Mouse (Mus musculus) C2C12 (cell line): Measurements from ENCODE around the gene Rfc4. TPM values are rescaled to one million over a fixed set of nuclear protein-coding genes. Genes with fewer than 3 reads are reported as not detected.

Source experiments
- H3K27me3 ChIP-seq: one replicate; pipeline ENCODE4 v1.6.1; 2011; ENCODE audit not compliant: control insufficient read depth, insufficient read depth, insufficient read length
- H3K36me3 ChIP-seq: one replicate; pipeline ENCODE4 v1.6.1; 2011; ENCODE audit not compliant: control insufficient read depth, insufficient read depth
- H3K4me3 ChIP-seq: one replicate; pipeline ENCODE4 v1.5.1; 2011; ENCODE audit warnings: mild to moderate bottlenecking, control low read depth; ENCODE audit not compliant: poor library complexity, insufficient read depth, severe bottlenecking
- H3K79me2 ChIP-seq: one replicate; pipeline ENCODE4 v1.6.1; 2011; ENCODE audit not compliant: control insufficient read depth, insufficient read depth
- H3K79me3 ChIP-seq: one replicate; pipeline ENCODE4 v1.6.1; 2011; ENCODE audit warnings: low read depth, control low read depth
- H3ac ChIP-seq: one replicate; pipeline ENCODE3; 2011; ENCODE audit warnings: low read depth; ENCODE audit not compliant: control insufficient read depth, insufficient read length
- CEBPB ChIP-seq: IDR thresholded peaks from one replicate; pipeline ENCODE4 v1.6.1; 2011; ENCODE audit warnings: low read depth, mild to moderate bottlenecking, control low read depth, moderate library complexity
- CTCF ChIP-seq: IDR thresholded peaks from one replicate; pipeline ENCODE4 v1.5.1; 2011; ENCODE audit not compliant: control insufficient read depth, insufficient read depth, insufficient read length
- FOSL1 ChIP-seq: IDR thresholded peaks from one replicate; pipeline ENCODE4 v1.8.0; 2011; ENCODE audit warnings: mild to moderate bottlenecking, low read length; ENCODE audit not compliant: poor library complexity, insufficient read depth, severe bottlenecking
- MAX ChIP-seq: IDR thresholded peaks from one replicate; pipeline ENCODE4 v1.6.1; 2011; ENCODE audit warnings: mild to moderate bottlenecking, control low read depth
- MYOD1 ChIP-seq: IDR thresholded peaks from one replicate; pipeline ENCODE4 v1.6.1; 2011; ENCODE audit warnings: low read depth; ENCODE audit not compliant: control insufficient read depth, insufficient read length
- MYOG ChIP-seq: IDR thresholded peaks from one replicate; pipeline ENCODE4 v1.6.1; 2011; ENCODE audit not compliant: control insufficient read depth, insufficient read length; ENCODE audit errors: extremely low read depth
- USF1 ChIP-seq: IDR thresholded peaks from one replicate; pipeline ENCODE4 v1.6.1; 2011; ENCODE audit warnings: low read depth, mild to moderate bottlenecking, control low read depth, moderate library complexity
- polyA plus RNA-seq: library from polyadenylated mRNA; unstranded; fragments of >200 nt; fragmentation: generic; extraction: Trizol; gene quantifications from one replicate; pipeline ENCODE4 v1.2.1, GENCODE M21; 2012; ENCODE audit warnings: missing spikeins

Rfc4 gene
- polyA plus RNA-seq, 1 experiment, result 39.8 TPM

DNA sequence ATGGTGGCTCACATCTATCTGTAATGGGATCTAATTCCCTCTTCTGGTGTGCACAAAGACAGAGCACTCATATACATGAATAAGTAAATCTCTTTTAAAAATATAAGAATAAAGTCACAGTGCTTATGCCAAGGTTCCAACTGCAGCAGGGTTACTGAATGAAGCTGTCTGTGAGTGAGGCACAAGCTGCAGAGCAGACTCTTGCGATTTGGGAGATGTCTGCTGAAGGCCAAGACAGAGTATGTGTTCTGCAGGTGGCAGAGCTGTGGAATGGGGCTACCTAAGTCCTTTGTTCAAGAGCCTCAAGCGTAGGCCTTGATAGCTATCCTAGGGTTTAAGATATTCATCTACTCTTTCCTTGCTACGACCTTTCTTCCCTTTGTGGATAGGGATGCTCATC, 5.1 kb downstream of the Rfc4 start:
- peaks cover 75% of the 10 kb centered on the region for H3K36me3 ChIP-seq
- peaks cover 25% of the 10 kb centered on the region for H3K79me2 ChIP-seq
- H3K4me3 ChIP-seq, result no peak overlapping the region
- no peaks in the 10 kb centered on the region for H3K27me3 ChIP-seq
- H3ac ChIP-seq, result no peak overlapping the region
- TF ChIP-seq FOSL1 (no peak), CEBPB (no peak), CTCF (no peak), MYOD1 (no peak), MAX (no peak), MYOG (no peak), USF1 (no peak)
- peaks cover 23% of the 10 kb centered on the region for H3K79me3 ChIP-seq

DNA sequence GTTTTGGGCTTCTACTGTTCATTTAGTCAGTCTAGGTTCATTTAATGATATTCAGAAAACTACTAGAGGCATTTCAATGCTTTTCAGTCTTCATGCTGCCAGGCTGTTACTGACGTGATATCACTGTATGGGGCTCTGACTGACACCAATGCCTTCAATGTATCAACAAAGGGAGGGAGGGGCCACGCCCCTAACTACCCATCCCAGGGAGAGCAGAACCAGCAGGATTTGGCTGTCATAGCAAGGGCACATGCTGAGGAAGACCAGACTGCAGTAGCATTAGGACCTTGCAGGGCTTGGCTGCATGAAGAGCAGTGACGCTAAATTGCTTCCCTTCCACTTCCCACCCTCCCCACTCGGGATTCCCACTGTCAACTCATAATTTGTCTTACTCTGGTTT, 10.4 kb downstream of the Rfc4 start:
- H3K27me3 ChIP-seq, result no peaks in the 10 kb centered on the region
- H3ac ChIP-seq, result no peak overlapping the region
- peaks cover 5% of the 10 kb centered on the region for H3K79me3 ChIP-seq
- H3K4me3 ChIP-seq, result no peak overlapping the region
- peaks cover 8% of the 10 kb centered on the region for H3K79me2 ChIP-seq
- peaks cover 83% of the 10 kb centered on the region for H3K36me3 ChIP-seq
- TF ChIP-seq FOSL1, result no peak
- no peak for TF ChIP-seq MYOD1
- TF ChIP-seq MAX, result no peak
- no peak for TF ChIP-seq USF1
- TF ChIP-seq CTCF, result no peak
- TF ChIP-seq MYOG, result no peak
- no peak for TF ChIP-seq CEBPB

DNA sequence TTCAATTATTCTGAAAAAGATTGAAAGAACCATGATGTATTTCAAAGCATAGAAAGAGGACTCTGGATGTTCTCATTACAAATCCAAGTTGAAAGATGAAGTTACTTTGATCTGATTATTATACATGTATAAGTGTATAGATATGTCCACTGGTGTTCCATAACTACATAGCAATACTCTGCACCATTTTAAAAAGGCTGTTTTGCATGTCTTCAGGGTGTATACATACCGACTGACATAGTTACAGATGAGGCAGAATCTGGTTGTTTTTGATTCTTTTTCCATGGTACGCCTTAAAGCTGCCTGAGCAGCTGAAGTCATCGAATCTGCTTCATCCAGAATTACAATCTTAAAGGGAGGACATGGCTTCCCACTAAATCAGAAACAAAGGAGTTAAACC, 12.1 kb downstream of the Rfc4 start:
- H3K36me3 ChIP-seq, result peaks cover 83% of the 10 kb centered on the region

DNA sequence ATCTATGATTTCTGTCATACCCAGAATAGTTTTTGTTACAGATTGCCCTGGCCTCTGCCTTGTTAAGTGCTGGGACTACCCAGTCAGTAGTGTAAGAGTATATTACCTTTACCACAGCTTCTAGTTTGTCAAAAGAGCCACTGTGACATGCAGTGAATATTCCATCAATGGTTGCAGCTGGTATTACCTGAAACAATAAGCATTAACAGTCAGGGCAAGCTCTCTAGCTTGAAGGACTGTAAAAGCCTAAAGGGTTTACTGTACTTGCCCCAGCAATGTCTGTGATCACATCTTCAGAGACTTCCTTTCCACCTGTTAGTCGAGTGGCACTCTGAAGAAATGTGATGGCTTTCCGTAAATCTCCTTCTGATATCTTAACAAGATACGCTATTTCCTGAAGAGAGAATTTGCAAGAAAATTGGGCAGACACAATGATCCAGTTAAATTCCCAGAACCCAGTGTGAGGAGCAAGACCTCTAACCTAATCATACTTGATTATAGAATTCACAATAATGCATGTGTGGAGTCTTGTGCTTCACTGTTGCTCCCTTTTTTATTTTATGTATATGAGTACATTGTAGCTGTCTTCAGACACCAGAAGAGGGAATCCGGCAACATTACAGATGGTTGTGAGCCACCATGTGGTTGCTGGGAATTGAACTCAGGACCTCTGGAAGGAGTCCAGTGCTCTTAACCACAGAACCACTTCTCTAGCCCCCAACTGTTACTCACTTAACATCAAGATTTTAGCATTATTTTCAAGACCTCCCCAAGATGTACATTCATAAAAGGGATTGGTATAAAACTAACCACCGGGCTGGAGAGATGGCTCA, 13.0 kb downstream of the Rfc4 start:
- H3ac ChIP-seq, result no peak overlapping the region
- H3K4me3 ChIP-seq, result no peak overlapping the region
- peaks cover 83% of the 10 kb centered on the region for H3K36me3 ChIP-seq
- no peaks in the 10 kb centered on the region for H3K27me3 ChIP-seq
- peaks cover 34% of the 10 kb centered on the region for H3K79me2 ChIP-seq
- TF ChIP-seq CEBPB, result no peak
- TF ChIP-seq FOSL1, result no peak
- no peak for TF ChIP-seq CTCF
- no peak for TF ChIP-seq USF1
- no peak for TF ChIP-seq MYOD1
- TF ChIP-seq MAX, result no peak
- TF ChIP-seq MYOG, result no peak
- peaks cover 28% of the 10 kb centered on the region for H3K79me3 ChIP-seq

More for the DNA sequence above, 12.1 kb downstream of the Rfc4 start:
- Histone ChIP-seq H3K79me2 (peaks cover 25% of the 10 kb centered on the region), H3ac (no peak overlapping the region), H3K4me3 (no peak overlapping the region), H3K27me3 (no peaks in the 10 kb centered on the region), H3K79me3 (peaks cover 18% of the 10 kb centered on the region)
- TF ChIP-seq MYOG (no peak), FOSL1 (no peak), CTCF (no peak), USF1 (no peak), MYOD1 (no peak), MAX (no peak), CEBPB (no peak)

DNA sequence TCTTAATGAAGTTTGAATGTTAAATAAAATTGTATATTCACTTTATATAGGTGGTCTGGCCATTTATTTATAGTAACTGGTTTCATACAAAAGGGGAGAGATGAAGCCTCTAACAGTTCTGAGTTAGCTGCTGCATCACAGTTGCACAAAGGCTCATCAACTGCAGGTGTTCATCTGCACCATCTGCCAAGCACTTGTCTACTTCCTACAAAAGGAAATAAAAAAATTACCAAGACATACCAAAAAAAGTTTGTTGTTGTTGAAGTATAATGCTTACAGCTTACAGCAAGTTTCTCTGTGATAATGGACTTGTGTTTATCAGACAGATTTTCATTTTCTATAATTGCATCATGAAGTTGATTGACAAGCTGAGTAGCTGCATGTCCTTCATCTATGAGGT, 13.6 kb downstream of the Rfc4 start:
- Histone ChIP-seq H3K36me3 (peaks cover 83% of the 10 kb centered on the region), H3K79me3 (peaks cover 34% of the 10 kb centered on the region), H3ac (no peak overlapping the region), H3K79me2 (peaks cover 41% of the 10 kb centered on the region), H3K27me3 (no peaks in the 10 kb centered on the region), H3K4me3 (no peak overlapping the region)
- TF ChIP-seq CEBPB (no peak), CTCF (no peak), MYOG (no peak), USF1 (no peak), MYOD1 (no peak), MAX (no peak), FOSL1 (no peak)
